Mouse (Mus musculus) heart, embryonic 11.5 days (tissue): ENCODE measurements at regions not wholly inside any gene's neighbourhood (a gene's known extent, or its start where the extent isn't known, plus 50 kb on each side); places are given as distances from the start of the nearest gene placed in this dataset.
A peak's percentile ranks its signal among the peaks of the same experiment; 100 is the strongest.

Source experiments
- ATAC-seq: fragments of 200-750 bp; cut with Nextera tagmentation; replicated peaks from 2 replicates; pipeline ENCODE4 v1.8.0; 2017; ENCODE audit warnings: moderate library complexity; ENCODE audit not compliant: insufficient number of reproducible peaks, low FRiP score, low TSS enrichment
- H3K27ac ChIP-seq: fragments of 300-500 bp; sonication (generic); 2 replicates; pipeline ENCODE4 v1.5.1; 2014; ENCODE audit warnings: mild to moderate bottlenecking, low read depth, low read length
- H3K27me3 ChIP-seq: fragments of 300-500 bp; sonication (generic); 2 replicates; pipeline ENCODE4 v1.6.1; 2014; ENCODE audit warnings: mild to moderate bottlenecking, low read length, mixed read lengths; ENCODE audit not compliant: control insufficient read depth, insufficient read depth
- H3K36me3 ChIP-seq: fragments of 300-500 bp; sonication (generic); 2 replicates; pipeline ENCODE4 v1.6.1; 2014; ENCODE audit warnings: mild to moderate bottlenecking, low read length, moderate library complexity, mixed read lengths; ENCODE audit not compliant: control insufficient read depth, insufficient read depth
- H3K4me1 ChIP-seq: fragments of 300-500 bp; sonication (generic); 2 replicates; pipeline ENCODE4 v1.6.1; 2014; ENCODE audit warnings: low read length; ENCODE audit not compliant: control insufficient read depth, insufficient read depth
- H3K4me2 ChIP-seq: fragments of 300-500 bp; sonication (generic); 2 replicates; pipeline ENCODE4 v1.6.1; 2014; ENCODE audit warnings: mild to moderate bottlenecking, moderate library complexity
- H3K4me3 ChIP-seq: fragments of 300-500 bp; sonication (generic); 2 replicates; pipeline ENCODE4 v1.5.1; 2014; ENCODE audit warnings: low read depth, low read length
- H3K9ac ChIP-seq: fragments of 300-500 bp; sonication (generic); 2 replicates; pipeline ENCODE4 v1.6.1; 2014; ENCODE audit warnings: mild to moderate bottlenecking, low read depth, low read length, moderate library complexity
- H3K9me3 ChIP-seq: fragments of 300-500 bp; sonication (generic); replicated peaks from 2 replicates; pipeline ENCODE4 v1.6.1; 2016; ENCODE audit warnings: low read length; ENCODE audit not compliant: control insufficient read depth
- WGBS: fragments of 180-500 bp; shearing (Covaris S2); extraction: QIAGEN DNeasy Blood & Tissue Kit; methylation state at CpG from one replicate; pipeline ENCODE4 v1.1.7; 2014; ENCODE audit not compliant: insufficient replicate concordance; 5-methylcytosine and 5-hydroxymethylcytosine counted together

GRCm38 (mm10) chr6:52479200-52479599, 161.0 kb downstream of the Hibadh start:
- Histone ChIP-seq H3K4me1 (0 out of 2 replicates have a peak, but pooled peaks cover 5% of the 10 kb centered on the region), H3K9me3 (no peaks in the 10 kb centered on the region), H3K27ac (no peak overlapping the region), H3K27me3 (no peaks in the 10 kb centered on the region), H3K4me3 (no peak overlapping the region), H3K9ac (no peak overlapping the region), H3K4me2 (no peak overlapping the region), H3K36me3 (no peaks in the 10 kb centered on the region)
- no peak for ATAC-seq
- WGBS, result 48% methylated on average over 12 of the region's 12 CpGs

DNA sequence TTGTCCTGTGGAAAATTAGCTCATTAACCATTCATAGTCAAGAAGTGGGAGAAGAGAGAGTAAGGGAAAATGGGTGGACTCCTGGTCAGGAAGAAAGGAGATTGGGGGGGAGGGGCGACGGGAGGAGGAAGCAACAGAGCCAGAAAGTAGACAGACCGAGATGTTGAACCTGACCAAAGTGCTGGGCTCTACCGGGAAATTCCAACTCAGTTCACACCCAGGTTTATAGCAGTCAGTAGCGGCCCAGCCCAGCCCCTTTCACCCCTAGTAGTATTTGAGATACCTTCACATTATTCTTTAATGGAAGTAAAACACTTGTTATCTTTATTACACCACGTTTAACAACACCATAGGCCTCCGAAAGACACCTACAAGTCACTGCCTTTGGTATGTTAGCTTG, 158.2 kb downstream of the Hibadh start:
- 74% methylated on average over 7 of the region's 7 CpGs for WGBS
- Histone ChIP-seq H3K27ac (no peak overlapping the region), H3K4me1 (0 out of 2 replicates have a peak, but pooled peaks cover 5% of the 10 kb centered on the region), H3K36me3 (no peaks in the 10 kb centered on the region), H3K27me3 (no peaks in the 10 kb centered on the region), H3K4me2 (no peak overlapping the region), H3K9me3 (no peaks in the 10 kb centered on the region), H3K9ac (no peak overlapping the region), H3K4me3 (no peak overlapping the region)
- no peak for ATAC-seq

- no peak for ATAC-seq
- Histone ChIP-seq H3K36me3 (no peaks in the 10 kb centered on the region), H3K9ac (no peak overlapping the region), H3K4me1 (no peaks in the 10 kb centered on the region), H3K4me2 (no peak overlapping the region), H3K27ac (0 out of 2 replicates have a peak overlapping the region, but pooled peaks have one; percentile 4), H3K27me3 (no peaks in the 10 kb centered on the region), H3K4me3 (no peak overlapping the region), H3K9me3 (no peaks in the 10 kb centered on the region)
- 59% methylated on average over 9 of the region's 9 CpGs for WGBS
These were observed 154.0 kb downstream of the Hibadh start for GRCm38 (mm10) chr6:52486146-52486545.

GRCm38 (mm10) chr6:52486655-52487054, 153.5 kb downstream of the Hibadh start:
- ATAC-seq, result no peak
- WGBS, result 52% methylated on average over 4 of the region's 4 CpGs
- no peak overlapping the region for H3K4me2 ChIP-seq
- no peak overlapping the region for H3K27ac ChIP-seq
- no peak overlapping the region for H3K4me3 ChIP-seq
- no peaks in the 10 kb centered on the region for H3K4me1 ChIP-seq
- no peak overlapping the region for H3K9ac ChIP-seq
- no peaks in the 10 kb centered on the region for H3K36me3 ChIP-seq
- no peaks in the 10 kb centered on the region for H3K9me3 ChIP-seq
- H3K27me3 ChIP-seq, result no peaks in the 10 kb centered on the region

DNA sequence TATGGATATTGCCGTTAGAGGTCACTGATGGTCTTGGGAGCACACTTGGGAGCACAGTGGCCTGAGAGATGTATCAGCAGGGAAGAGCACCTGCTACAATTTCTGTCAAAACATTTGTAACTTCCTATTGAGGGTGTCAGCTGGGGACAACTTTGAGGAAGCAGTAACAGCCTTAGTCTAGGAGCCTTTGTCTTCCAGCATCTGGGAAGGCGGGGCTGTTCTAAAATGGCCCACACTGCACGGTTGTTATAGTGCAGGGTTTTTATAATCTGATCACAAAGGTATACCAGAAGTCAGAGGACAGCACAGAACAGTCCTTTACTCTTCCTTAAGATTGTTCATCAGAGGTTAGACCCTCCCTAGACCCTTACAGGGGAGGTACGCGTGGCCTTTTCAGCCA, 152.3 kb downstream of the Hibadh start:
- no peaks in the 10 kb centered on the region for H3K36me3 ChIP-seq
- 89% methylated on average over 5 of the region's 5 CpGs for WGBS
- H3K27ac ChIP-seq, result no peak overlapping the region
- H3K4me1 ChIP-seq, result no peaks in the 10 kb centered on the region
- H3K27me3 ChIP-seq, result no peaks in the 10 kb centered on the region
- H3K4me3 ChIP-seq, result no peak overlapping the region
- no peak overlapping the region for H3K4me2 ChIP-seq
- no peak for ATAC-seq
- H3K9me3 ChIP-seq, result no peaks in the 10 kb centered on the region
- no peak overlapping the region for H3K9ac ChIP-seq

DNA sequence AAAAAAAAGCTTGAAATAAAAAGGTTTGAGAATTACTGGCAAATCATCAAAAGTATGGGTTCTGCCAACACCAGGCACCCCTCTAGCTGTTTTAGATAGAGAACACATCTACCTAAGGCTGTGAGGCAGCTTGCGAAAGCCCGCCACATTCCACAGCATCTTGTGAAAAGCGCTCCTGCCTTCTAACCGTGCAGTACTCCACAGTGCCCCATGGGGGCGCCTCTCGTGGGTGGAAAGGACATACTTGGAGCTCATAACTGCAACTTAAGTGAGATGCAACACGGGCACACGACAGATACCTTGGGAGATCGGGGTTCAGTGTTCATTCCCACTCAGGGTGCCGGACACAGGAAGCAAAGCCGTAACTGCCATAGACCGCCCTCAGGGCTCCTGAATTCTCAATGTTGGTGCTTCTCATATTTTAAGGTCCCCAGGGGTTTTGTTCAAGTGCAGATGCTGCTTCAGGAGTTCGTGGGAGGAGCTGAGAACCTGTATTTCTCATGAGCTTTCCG, 149.9 kb downstream of the Hibadh start:
- H3K36me3 ChIP-seq, result no peaks in the 10 kb centered on the region
- H3K4me3 ChIP-seq, result no peak overlapping the region
- H3K4me1 ChIP-seq, result no peaks in the 10 kb centered on the region
- no peak for ATAC-seq
- no peak overlapping the region for H3K27ac ChIP-seq
- no peak overlapping the region for H3K4me2 ChIP-seq
- WGBS, result 73% methylated on average over 14 of the region's 14 CpGs
- H3K27me3 ChIP-seq, result no peaks in the 10 kb centered on the region
- H3K9ac ChIP-seq, result no peak overlapping the region
- H3K9me3 ChIP-seq, result no peaks in the 10 kb centered on the region

DNA sequence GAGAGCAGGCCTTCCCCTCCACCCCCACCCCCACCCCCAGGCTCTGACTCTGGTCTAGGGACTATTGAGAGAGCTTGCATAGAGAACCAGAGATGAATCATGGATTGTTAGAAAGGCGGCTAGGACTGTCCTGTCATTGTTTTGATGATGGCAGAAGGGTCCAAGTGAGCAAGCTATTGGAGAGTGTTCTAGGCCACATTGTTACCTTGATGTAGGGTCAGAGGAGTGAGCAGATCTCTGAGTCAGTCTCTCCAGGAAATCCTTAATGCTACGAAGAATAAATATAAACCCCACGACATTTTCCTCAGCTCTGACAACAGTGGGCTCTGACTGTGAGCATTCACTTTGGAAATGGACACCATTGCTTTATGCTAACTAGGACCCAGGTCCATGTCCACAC, 144.9 kb downstream of the Hibadh start:
- Histone ChIP-seq H3K27me3 (no peaks in the 10 kb centered on the region), H3K4me1 (no peaks in the 10 kb centered on the region), H3K36me3 (no peaks in the 10 kb centered on the region), H3K9me3 (no peaks in the 10 kb centered on the region), H3K4me2 (no peak overlapping the region), H3K9ac (no peak overlapping the region), H3K4me3 (no peak overlapping the region), H3K27ac (no peak overlapping the region)
- ATAC-seq, result no peak
- 74% methylated on average over 3 of the region's 3 CpGs for whole genome bisulfite sequencing

- no peak overlapping the region for H3K9ac ChIP-seq
- no peak for ATAC-seq
- H3K36me3 ChIP-seq, result no peaks in the 10 kb centered on the region
- no peak overlapping the region for H3K27ac ChIP-seq
- no peaks in the 10 kb centered on the region for H3K27me3 ChIP-seq
- no peaks in the 10 kb centered on the region for H3K9me3 ChIP-seq
- no peak overlapping the region for H3K4me3 ChIP-seq
- no peaks in the 10 kb centered on the region for H3K4me1 ChIP-seq
- 50% methylated on average over 5 of the region's 5 CpGs for WGBS
- no peak overlapping the region for H3K4me2 ChIP-seq
These were observed 144.3 kb downstream of the Hibadh start for GRCm38 (mm10) chr6:52495855-52496254.
